Mouse (Mus musculus) embryo, embryonic 11.5 days (tissue): ENCODE measurements around the gene Dnm1.
"Not testable (repeated sequence)": the region's sequence is repeated elsewhere in the genome, so short reads cannot be mapped to it uniquely, and the experiment has no call there.

Experiments used
- DNase-seq: peaks from one replicate; pipeline ENCODE4 v3.0.0-alpha.2; 2012; ENCODE audit warnings: low read depth, low spot score

The Dnm1 gene

GRCm38 (mm10) chr2:32362274-32362673 lies 9.1 kb upstream of the Dnm1 start:
- not testable (repeated sequence) for DNase-seq

GRCm38 (mm10) chr2:32361437-32361836 lies 8.3 kb upstream of the Dnm1 start:
- DNase-seq, result peak; percentile 29

GRCm38 (mm10) chr2:32360741-32361140 lies 7.6 kb upstream of the Dnm1 start:
- peak; percentile 56 for DNase-seq

- no peak for DNase-seq
Observed at GRCm38 (mm10) chr2:32358381-32358780, 5.2 kb upstream of the Dnm1 start.

- no peak for DNase-seq
Observed at GRCm38 (mm10) chr2:32357710-32358109, 4.6 kb upstream of the Dnm1 start.

- no peak for DNase-seq
Observed at GRCm38 (mm10) chr2:32356216-32356615, 3.1 kb upstream of the Dnm1 start.

GRCm38 (mm10) chr2:32354336-32354895 lies 1.3 kb upstream of the Dnm1 start:
- DNase-seq, result no peak

- DNase-seq, result no peak
Observed at GRCm38 (mm10) chr2:32353836-32354235, 698 bp upstream of the Dnm1 start.

GRCm38 (mm10) chr2:32352151-32353006 lies 759 bp downstream of the Dnm1 start, which contains the start of gene Ciz1:
Ciz1 (plus strand) TSS chr2:32352327.
- peak; percentile 22 for DNase-seq

GRCm38 (mm10) chr2:32351471-32351961 lies 1.6 kb downstream of the Dnm1 start:
- DNase-seq, result no peak

- no peak for DNase-seq
Observed at GRCm38 (mm10) chr2:32350471-32351051, 2.6 kb downstream of the Dnm1 start.

- no peak for DNase-seq
Observed at GRCm38 (mm10) chr2:32349625-32350255, 3.4 kb downstream of the Dnm1 start.

GRCm38 (mm10) chr2:32348311-32348710 lies 4.8 kb downstream of the Dnm1 start:
- DNase-seq, result no peak

- DNase-seq, result no peak
Observed at GRCm38 (mm10) chr2:32347019-32347418, 6.1 kb downstream of the Dnm1 start.

GRCm38 (mm10) chr2:32344598-32345321 lies 8.4 kb downstream of the Dnm1 start:
- no peak for DNase-seq

- DNase-seq, result no peak
Observed at GRCm38 (mm10) chr2:32344056-32344455, 9.1 kb downstream of the Dnm1 start.

- no peak for DNase-seq
Observed at GRCm38 (mm10) chr2:32343351-32343671, 9.8 kb downstream of the Dnm1 start.

- DNase-seq, result no peak
Observed at GRCm38 (mm10) chr2:32342539-32343350, 10.4 kb downstream of the Dnm1 start.

- no peak for DNase-seq
Observed at GRCm38 (mm10) chr2:32342039-32342438, 11.1 kb downstream of the Dnm1 start.

GRCm38 (mm10) chr2:32341634-32341939 lies 11.6 kb downstream of the Dnm1 start:
- no peak for DNase-seq
